Mouse (Mus musculus) ES-E14 (cell line): Measurements from ENCODE around the gene Ropn1l. TPM values are rescaled to one million over a fixed set of nuclear protein-coding genes. Genes with fewer than 3 reads are reported as not detected.

Source experiments
- DNase-seq: peaks from one replicate; pipeline ENCODE4 v3.0.0-alpha.2; 2013; ENCODE audit warnings: low read depth, low spot score
- H3K27ac ChIP-seq: 2 replicates; pipeline ENCODE4 v1.5.1; 2012; ENCODE audit warnings: low read depth, mild to moderate bottlenecking, low read length, moderate library complexity, mixed read lengths; ENCODE audit not compliant: poor library complexity, insufficient read depth, severe bottlenecking
- H3K36me3 ChIP-seq: 2 replicates; pipeline ENCODE4 v1.6.1; 2012; ENCODE audit warnings: mild to moderate bottlenecking, low read length, moderate library complexity, mixed read lengths; ENCODE audit not compliant: control insufficient read depth, poor library complexity, insufficient read depth, severe bottlenecking
- H3K4me1 ChIP-seq, 2 experiments: fragments of 150-350 bp in 1 of 2; sonication (generic) in 1 of 2; 2 replicates each; pipeline ENCODE4 v1.6.1; 2012; ENCODE audit warnings: low read length in 2 of 2, mild to moderate bottlenecking in 1 of 2, mixed read lengths in 1 of 2; ENCODE audit not compliant: control insufficient read depth in 2 of 2, insufficient read depth in 2 of 2, poor library complexity in 1 of 2
- H3K4me3 ChIP-seq, 2 experiments: fragments of 150-350 bp in 1 of 2; sonication (generic) in 1 of 2; 2 replicates each; pipeline ENCODE4 v1.5.1; 2012; ENCODE audit warnings: low read length in 2 of 2, low read depth in 1 of 2, mild to moderate bottlenecking in 1 of 2, mixed read lengths in 1 of 2; ENCODE audit not compliant: insufficient read depth in 1 of 2, poor library complexity in 1 of 2, severe bottlenecking in 1 of 2
- H3K9ac ChIP-seq: 2 replicates; pipeline ENCODE4 v1.6.1; 2012; ENCODE audit warnings: low read depth, mild to moderate bottlenecking, low read length, mixed read lengths; ENCODE audit not compliant: poor library complexity, insufficient read depth, severe bottlenecking
- H3K9me3 ChIP-seq: fragments of 150-350 bp; sonication (generic); 2 replicates; pipeline ENCODE4 v1.6.1; 2012; ENCODE audit warnings: low read depth, mild to moderate bottlenecking, low read length; ENCODE audit not compliant: control insufficient read depth, insufficient read depth
- CHD2 ChIP-seq: IDR thresholded peaks from 2 replicates; pipeline ENCODE4 v1.6.1; 2014; ENCODE audit warnings: mild to moderate bottlenecking, low read depth, low read length, inconsistent platforms
- HCFC1 ChIP-seq: IDR thresholded peaks from 2 replicates; pipeline ENCODE4 v1.6.1; 2012; ENCODE audit warnings: low read length, inconsistent platforms, borderline replicate concordance; ENCODE audit not compliant: insufficient read depth
- MAFK ChIP-seq: IDR thresholded peaks from 2 replicates; pipeline ENCODE4 v1.6.1; 2014; ENCODE audit warnings: mild to moderate bottlenecking, low read depth, low read length, inconsistent platforms; ENCODE audit not compliant: insufficient read depth
- ZC3H11A ChIP-seq: IDR thresholded peaks from 2 replicates; pipeline ENCODE4 v1.6.1; 2012; ENCODE audit warnings: low read depth, mild to moderate bottlenecking, inconsistent platforms, low read length, borderline replicate concordance
- ZNF384 ChIP-seq: IDR thresholded peaks from 2 replicates; pipeline ENCODE4 v1.6.1; 2012; ENCODE audit warnings: low read depth, low read length, inconsistent platforms
- in situ Hi-C, 2 experiments: fragments of 600-800 bp; cut with MboI; formaldehyde crosslinking; loops; one replicate each; pipeline ENCODE4 v1.15.1; 2025; ENCODE audit warnings: low sequenced_read_pairs in 2 of 2, inconsistent platforms in 1 of 2; ENCODE audit not compliant: unreplicated experiment in 2 of 2
- total RNA-seq: library from RNA; depleted of rRNA; stranded (reverse); fragments of 300-350 nt; gene quantifications from 2 replicates; pipeline ENCODE4 v1.2.3, GENCODE M21; 2012; rRNA removed

Gene Ropn1l
- not detected in 2 replicates for total RNA-seq

GRCm38 (mm10) chr15:31453098-31453916 is at the start of gene Ropn1l:
Ropn1l (minus strand) TSS chr15:31453737.
- Histone ChIP-seq H3K36me3 (peaks cover 3% of the 10 kb centered on the region; the same call in 1 of the 2 replicates), H3K9me3 (no peaks in the 10 kb centered on the region), H3K27ac (no peak within 1 kb of the TSS), H3K9ac (peak within 1 kb of the TSS; percentile 69), H3K4me3 (peak within 1 kb of the TSS; percentile 67 to 74), H3K4me1 (peaks cover 2 to 5% of the 10 kb centered on the region in 2 experiments; a peak in 3 of 4 replicates)
- peak; percentile 43 for DNase-seq
- in situ Hi-C loops: no loop called here
- TF ChIP-seq MAFK (no peak), ZC3H11A (no peak), ZNF384 (no peak), HCFC1 (no peak), CHD2 (no peak)

- no peak overlapping the region for H3K4me3 ChIP-seq
- DNase-seq: no peak
- H3K27ac ChIP-seq: no peak overlapping the region
- no peaks in the 10 kb centered on the region for H3K9me3 ChIP-seq
- no peaks in the 10 kb centered on the region for H3K4me1 ChIP-seq
- TF ChIP-seq MAFK (no peak), ZNF384 (no peak), ZC3H11A (no peak), CHD2 (no peak), HCFC1 (no peak)
- peaks cover 4% of the 10 kb centered on the region; the same call in 1 of the 2 replicates for H3K36me3 ChIP-seq
- in situ Hi-C loops: no loop called here
- H3K9ac ChIP-seq: no peak overlapping the region
These were observed 49.5 kb upstream of the Ropn1l start for GRCm38 (mm10) chr15:31502996-31503395.

GRCm38 (mm10) chr15:31502313-31502712 is 48.8 kb upstream of the Ropn1l start:
- peaks cover 4% of the 10 kb centered on the region; the same call in 1 of the 2 replicates for H3K36me3 ChIP-seq
- in situ Hi-C loops: no loop called here
- TF ChIP-seq ZC3H11A (no peak), MAFK (no peak)
- no peaks in the 10 kb centered on the region for H3K9me3 ChIP-seq
- no peak overlapping the region for H3K9ac ChIP-seq
- H3K27ac ChIP-seq: no peak overlapping the region
- no peak overlapping the region for H3K4me3 ChIP-seq
- H3K4me1 ChIP-seq: no peaks in the 10 kb centered on the region
- no peak for DNase-seq

- no peak overlapping the region for H3K27ac ChIP-seq
- TF ChIP-seq HCFC1 (no peak), MAFK (no peak), ZNF384 (no peak), CHD2 (no peak), ZC3H11A (no peak)
- no peak for DNase-seq
- peaks cover 13% of the 10 kb centered on the region for H3K36me3 ChIP-seq
- H3K4me1 ChIP-seq: no peaks in the 10 kb centered on the region
- H3K9ac ChIP-seq: no peak overlapping the region
- in situ Hi-C loops: no loop called here
- no peak overlapping the region for H3K4me3 ChIP-seq
- H3K9me3 ChIP-seq: no peaks in the 10 kb centered on the region
These were observed 41.3 kb upstream of the Ropn1l start for GRCm38 (mm10) chr15:31494803-31495202.

- in situ Hi-C loops: no loop called here
- TF ChIP-seq MAFK (no peak), ZNF384 (no peak), CHD2 (no peak), ZC3H11A (no peak), HCFC1 (no peak)
These were observed 40.8 kb upstream of the Ropn1l start for GRCm38 (mm10) chr15:31494310-31494709.

More at GRCm38 (mm10) chr15:31494310-31494709, 40.8 kb upstream of the Ropn1l start:
- Histone ChIP-seq H3K9ac (no peak overlapping the region), H3K4me3 (no peak overlapping the region), H3K4me1 (no peaks in the 10 kb centered on the region), H3K9me3 (no peaks in the 10 kb centered on the region), H3K27ac (no peak overlapping the region), H3K36me3 (peaks cover 13% of the 10 kb centered on the region)
- no peak for DNase-seq
